Mouse (Mus musculus) lung, adult 2 months (tissue): ENCODE measurements around the gene Zfp444. TPM values are rescaled to one million over a fixed set of nuclear protein-coding genes. Genes with fewer than 3 reads are reported as not detected.
A peak's percentile ranks its signal among the peaks of the same experiment; 100 is the strongest.

Source experiments
- DNase-seq: peaks from one replicate; pipeline ENCODE4 v3.0.0; 2022
- H3K4me1 ChIP-seq: fragments of 200-500 bp; 2 replicates; pipeline ENCODE4 v1.6.1; 2011; ENCODE audit warnings: low read length; ENCODE audit not compliant: control insufficient read depth, insufficient read depth
- H3K4me3 ChIP-seq: fragments of 200-500 bp; replicated peaks from 2 replicates; pipeline ENCODE3; 2011; ENCODE audit warnings: low read depth, mild to moderate bottlenecking, control low read depth, low read length; ENCODE audit errors: extremely low read depth
- CTCF ChIP-seq: fragments of 200-500 bp; IDR thresholded peaks from 2 replicates; pipeline ENCODE4 v1.5.1; 2011; ENCODE audit warnings: mild to moderate bottlenecking, low read length, control low read depth; ENCODE audit not compliant: insufficient read depth
- POLR2A ChIP-seq: fragments of 200-500 bp; IDR thresholded peaks from 2 replicates; pipeline ENCODE4 v1.6.1; 2011; ENCODE audit warnings: low read depth, mild to moderate bottlenecking, control low read depth, low read length, borderline replicate concordance; ENCODE audit errors: extremely low read depth
- WGBS: fragments of 180-500 bp; shearing (Covaris S2); methylation state at CpG from one replicate; pipeline ENCODE4 v1.1.7; 2018; 5-methylcytosine and 5-hydroxymethylcytosine counted together
- polyA plus RNA-seq: library from polyadenylated mRNA; depleted of rRNA; stranded (reverse); fragments of >200 nt; gene quantifications from 2 replicates; pipeline ENCODE4 v1.2.3, GENCODE M21; 2012; rRNA removed

Zfp444 gene
- polyA plus RNA-seq: 35.2 and 36.7 TPM in 2 replicates

DNA sequence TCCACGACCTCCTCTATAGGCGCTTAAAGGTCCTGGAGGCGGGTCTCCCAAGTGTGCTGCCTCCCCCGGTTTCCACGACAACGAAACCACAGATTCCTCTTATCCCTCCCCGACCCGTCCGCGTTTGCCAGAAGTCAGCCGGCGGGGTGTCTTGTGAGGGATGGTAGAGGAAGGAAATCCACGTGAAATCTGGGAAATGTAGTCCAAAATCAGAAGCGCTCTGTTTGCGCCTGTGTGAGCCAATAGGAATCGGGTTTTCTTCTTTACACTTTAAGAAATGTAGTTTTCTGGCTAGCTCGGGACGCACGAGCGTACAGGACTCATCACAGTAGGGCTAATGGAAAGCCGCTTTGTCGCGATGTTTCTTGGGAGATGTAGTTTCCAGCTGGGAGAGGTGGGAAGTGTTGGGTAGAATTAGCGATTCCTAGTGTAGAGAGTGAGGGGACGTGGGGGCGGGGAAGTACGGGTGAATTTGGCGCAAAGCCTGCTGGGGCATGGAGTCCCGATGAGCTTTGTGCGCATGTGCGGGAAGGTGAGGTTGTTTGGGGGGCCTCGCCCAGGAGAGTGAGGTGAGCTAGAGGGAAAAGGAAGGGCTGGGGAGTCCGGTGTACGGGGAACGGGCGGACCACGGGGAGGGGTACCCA, at the start of gene Zfp444:
Gene Zfp444, plus strand, starts transcription at position 221 of the 644 bp plus-strand sequence.
- WGBS: 2% methylated on average over 37 of the region's 37 CpGs
- TF ChIP-seq POLR2A (peak; percentile 74; the same call in 1 of the 2 replicates), CTCF (no peak)
- peak; percentile 97 for DNase-seq
- peaks cover 6% of the 10 kb centered on the region for H3K4me1 ChIP-seq
- H3K4me3 ChIP-seq: peak within 1 kb of the TSS; percentile 79

DNA sequence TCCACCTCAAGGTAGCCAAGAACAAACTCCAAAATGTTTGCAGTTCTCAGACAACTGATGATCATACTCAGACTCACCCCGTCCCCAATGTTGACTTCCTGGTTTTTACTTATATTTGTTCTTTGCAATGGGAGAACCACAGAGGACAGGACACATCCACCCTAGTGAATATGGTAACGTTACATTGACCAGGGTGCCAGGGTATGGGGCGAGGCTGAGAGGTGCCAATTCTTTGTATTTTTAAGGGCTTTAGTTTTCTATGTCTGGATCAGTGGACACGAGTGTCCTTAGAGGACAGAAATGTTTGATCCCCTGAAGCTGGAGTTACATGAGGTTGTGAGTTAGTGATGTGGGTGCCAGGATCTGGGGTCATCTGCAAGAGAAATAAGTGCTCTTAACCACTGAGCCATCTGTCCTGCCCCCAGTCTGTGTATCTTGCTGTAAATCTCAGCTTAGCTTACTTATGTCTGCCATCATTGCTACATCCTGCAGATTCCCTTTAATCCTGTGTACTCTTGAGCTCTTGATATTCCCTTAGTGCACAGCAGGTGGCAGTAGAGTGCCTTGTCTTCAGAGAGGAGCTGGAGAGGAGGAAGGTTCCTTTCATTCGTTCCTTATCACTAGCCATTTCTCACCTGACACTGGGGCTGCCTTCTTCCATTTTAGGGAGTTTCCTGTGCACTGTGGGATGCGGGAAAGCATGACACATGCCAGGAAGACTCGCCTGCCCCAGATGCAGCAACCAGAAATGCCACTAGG, 45.2 kb upstream of the Zfp444 start:
- WGBS: 29% methylated on average over 7 of the region's 7 CpGs
- Histone ChIP-seq H3K4me1 (no peaks in the 10 kb centered on the region), H3K4me3 (no peak overlapping the region)
- TF ChIP-seq CTCF (peak; percentile 59), POLR2A (no peak)
- DNase-seq: peak; percentile 73

DNA sequence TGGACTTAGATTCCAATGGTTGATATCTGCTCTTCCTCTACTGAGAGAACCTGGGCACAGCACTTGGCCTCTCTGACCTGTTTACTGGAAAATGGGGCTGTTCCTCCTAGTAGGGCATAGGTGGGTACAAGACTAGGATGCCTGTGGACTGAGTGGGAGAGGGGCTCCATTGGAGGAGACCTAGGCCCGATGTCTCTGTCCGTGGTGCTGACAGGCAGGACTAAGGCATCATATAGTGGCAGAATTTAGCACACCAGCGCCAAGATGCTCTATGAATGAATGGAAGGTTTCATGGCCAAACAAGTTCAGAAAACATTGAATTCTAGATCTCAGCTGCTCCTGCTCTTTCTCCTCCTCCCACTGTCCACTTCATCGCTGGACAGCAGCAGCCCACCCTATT, 41.7 kb upstream of the Zfp444 start:
- TF ChIP-seq POLR2A (no peak), CTCF (no peak)
- Histone ChIP-seq H3K4me3 (no peak overlapping the region), H3K4me1 (no peaks in the 10 kb centered on the region)
- 68% methylated on average over 4 of the region's 4 CpGs for WGBS
- no peak for DNase-seq

DNA sequence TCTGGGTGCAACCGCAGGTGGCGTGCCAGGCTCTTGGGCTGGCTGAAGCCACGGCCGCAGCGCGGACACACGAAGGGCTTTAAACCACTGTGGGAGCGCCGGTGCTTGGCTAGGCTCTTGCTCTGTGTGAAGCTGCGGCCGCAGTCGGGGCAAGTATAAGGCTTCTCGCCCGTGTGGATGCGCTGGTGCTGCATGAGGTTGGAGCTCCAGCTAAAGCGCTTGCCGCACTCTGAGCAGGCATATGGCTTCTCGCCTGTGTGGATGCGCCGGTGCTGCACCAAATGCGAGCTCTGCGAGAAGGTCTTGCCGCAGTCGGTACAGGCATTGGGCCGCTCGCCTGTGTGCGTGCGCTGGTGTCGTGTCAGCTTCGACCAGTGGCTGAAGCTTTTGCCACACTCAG, 39.4 kb upstream of the Zfp444 start:
- 84% methylated on average over 30 of the region's 30 CpGs for WGBS
- H3K4me1 ChIP-seq: no peaks in the 10 kb centered on the region
- TF ChIP-seq POLR2A (no peak), CTCF (no peak)
- no peak overlapping the region for H3K4me3 ChIP-seq
- DNase-seq: no peak

DNA sequence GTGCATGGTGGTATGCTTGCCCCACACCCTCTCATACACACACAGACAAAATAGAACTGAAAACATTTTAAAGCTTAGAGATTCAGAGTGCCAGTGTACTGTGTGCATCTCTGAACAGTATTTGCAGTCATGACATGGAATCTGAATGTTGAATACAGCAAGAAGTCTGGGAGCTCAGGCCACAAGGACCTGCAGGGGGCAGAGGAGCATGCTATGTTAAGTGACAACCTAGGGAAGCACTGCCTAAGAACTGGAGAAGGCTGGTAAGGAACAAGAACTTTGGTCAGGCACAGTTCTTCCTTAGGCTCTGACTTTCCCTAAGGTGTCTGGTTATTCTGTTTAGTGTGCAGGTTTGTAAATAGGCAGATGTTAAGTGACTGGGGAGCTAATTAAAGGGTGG, 35.5 kb upstream of the Zfp444 start:
- peak; percentile 42; the same call in 1 of the 2 replicates for TF ChIP-seq CTCF
- TF ChIP-seq POLR2A: no peak
- DNase-seq: no peak
- H3K4me1 ChIP-seq: no peaks in the 10 kb centered on the region
- H3K4me3 ChIP-seq: no peak overlapping the region

DNA sequence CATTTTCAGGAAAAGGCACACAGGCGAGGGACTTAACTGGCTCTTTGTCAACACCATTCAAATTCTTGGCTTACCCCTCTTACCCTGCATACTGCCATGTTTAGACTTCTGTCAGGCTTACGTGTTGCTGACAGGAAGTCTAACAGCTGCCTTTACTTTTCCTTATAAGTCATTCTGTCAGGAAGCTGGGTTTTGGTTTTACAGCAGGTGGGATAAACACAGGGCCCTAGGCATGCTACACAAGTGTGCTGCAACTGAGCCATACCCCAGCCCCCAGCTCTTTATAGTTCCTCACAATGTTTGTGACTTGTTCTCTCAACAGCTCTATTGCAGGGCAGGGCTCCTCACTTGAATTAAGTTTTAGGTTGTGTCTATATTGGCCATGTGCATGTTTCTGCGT, 32.7 kb upstream of the Zfp444 start:
- DNase-seq: no peak
- TF ChIP-seq POLR2A (no peak), CTCF (no peak)
- Histone ChIP-seq H3K4me1 (peaks cover 5% of the 10 kb centered on the region), H3K4me3 (no peak overlapping the region)
- 43% methylated on average over 3 of the region's 3 CpGs for WGBS

DNA sequence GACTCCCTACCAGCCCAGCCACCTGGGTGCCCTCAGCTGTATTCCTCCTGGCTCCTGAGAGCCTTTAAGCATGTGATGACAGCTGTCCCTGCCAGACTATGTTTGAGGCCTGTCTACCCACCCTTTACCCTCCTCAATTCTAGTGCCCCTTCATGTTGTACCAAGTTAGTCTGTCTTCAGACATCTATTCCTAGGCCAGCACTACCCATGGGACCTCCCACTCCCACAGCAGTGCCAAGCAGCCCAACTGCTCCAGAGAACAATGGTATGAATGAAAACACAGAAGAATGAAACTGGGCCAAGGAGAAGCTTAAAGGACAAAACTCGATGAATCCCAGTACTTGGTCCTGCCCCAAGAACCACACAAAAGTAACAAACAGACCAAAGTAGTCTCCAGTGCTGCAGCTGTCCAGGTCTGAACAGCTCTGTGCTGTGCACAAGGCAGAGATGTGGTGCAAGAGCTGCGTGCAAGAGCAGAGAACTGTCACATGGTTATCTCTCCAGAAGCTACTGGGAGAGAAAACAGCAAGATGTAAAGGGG, 28.0 kb upstream of the Zfp444 start:
- no peak for TF ChIP-seq POLR2A
- TF ChIP-seq CTCF: no peak
- no peak for DNase-seq
- 31% methylated on average over 2 of the region's 2 CpGs for WGBS
- Histone ChIP-seq H3K4me1 (peaks cover 37% of the 10 kb centered on the region), H3K4me3 (no peak overlapping the region)

DNA sequence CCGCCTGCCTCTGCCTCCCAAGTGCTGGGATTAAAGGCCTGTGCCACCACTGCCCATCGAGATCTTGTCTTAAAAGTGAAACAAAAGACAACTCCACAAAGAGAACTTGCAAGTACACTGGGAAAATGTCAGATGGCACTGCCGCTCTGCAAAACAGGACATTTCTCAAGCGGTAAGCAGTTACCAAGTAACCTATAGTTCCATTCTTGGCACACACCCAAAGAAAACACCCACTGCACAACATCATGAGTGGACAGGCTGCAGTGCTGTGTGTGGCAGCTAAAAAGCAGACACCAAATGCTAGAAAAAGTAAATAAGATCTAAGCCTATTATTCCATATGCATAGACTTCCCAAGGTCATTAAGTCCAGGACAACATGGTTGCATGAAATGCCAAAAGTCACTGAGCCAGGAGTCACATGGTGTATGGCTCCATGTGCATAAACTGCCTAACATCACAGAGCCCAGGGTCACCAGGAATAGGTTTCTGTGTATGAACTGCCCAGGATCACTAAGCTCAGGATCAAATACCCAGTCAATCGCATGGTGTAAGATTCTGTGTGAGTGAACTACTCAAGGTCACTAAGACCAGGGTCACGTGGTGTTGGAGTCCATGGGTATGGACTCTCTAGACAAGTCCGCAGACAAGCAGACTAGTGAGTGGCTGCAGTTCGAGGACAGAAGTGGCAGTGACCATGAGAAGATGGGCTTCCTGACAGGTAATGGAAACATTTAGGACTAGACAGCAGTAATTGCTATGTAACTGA, 26.4 kb upstream of the Zfp444 start:
- Histone ChIP-seq H3K4me3 (no peak overlapping the region), H3K4me1 (peaks cover 37% of the 10 kb centered on the region)
- 71% methylated on average over 8 of the region's 8 CpGs for WGBS
- no peak for TF ChIP-seq POLR2A
- no peak for TF ChIP-seq CTCF
- no peak for DNase-seq
